Mouse (Mus musculus) ES-Bruce4 (cell line): ENCODE measurements around the gene Vwa8.

Experiments used
- CTCF ChIP-seq: IDR thresholded peaks from one replicate; pipeline ENCODE4 v1.8.1; 2011; ENCODE audit warnings: low read depth, low read length
- EP300 ChIP-seq: IDR thresholded peaks from 2 replicates; pipeline ENCODE4 v1.6.1; 2011; ENCODE audit warnings: low read depth, low read length; ENCODE audit not compliant: insufficient read depth

- no peak for TF ChIP-seq CTCF
- no peak for TF ChIP-seq EP300
Measured at GRCm38 (mm10) chr14:79144278-79145224, 295.7 kb downstream of the Vwa8 start.
